Mouse (Mus musculus): ENCODE data around the gene Smco4. TPM values are rescaled to one million over a fixed set of nuclear protein-coding genes. Genes with fewer than 3 reads are reported as not detected.

Smco4 gene
- total RNA-seq, 2 experiments from 2014 or later, result 9.4 to 11.3 TPM

- DNase-seq, result no peak
These were observed 13.6 kb downstream of the Smco4 start for GRCm38 (mm10) chr9:15506863-15507262.

DNA sequence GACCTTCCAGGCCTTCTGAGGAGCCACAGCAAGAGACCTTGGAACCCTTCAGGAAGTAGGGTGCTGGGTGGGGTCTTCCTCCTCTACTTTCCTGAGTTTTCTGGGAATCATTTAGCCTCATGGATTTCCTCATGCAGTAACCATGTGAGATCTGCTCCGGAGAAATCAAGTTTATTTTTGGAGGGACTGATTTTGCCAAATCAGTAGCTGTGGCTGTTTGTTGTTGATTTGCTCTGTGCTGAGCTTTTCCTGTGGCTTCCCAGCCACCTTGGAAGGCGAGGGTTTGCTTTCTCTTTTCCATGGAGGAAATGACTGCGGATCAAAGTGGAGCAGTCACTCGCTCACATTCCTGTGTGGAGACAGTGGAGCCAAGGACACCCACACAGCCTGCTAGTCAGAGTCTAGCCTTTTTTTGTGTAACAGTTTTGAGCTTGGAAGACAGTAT, 14.2 kb downstream of the Smco4 start:
- DNase-seq, result no peak

- DNase-seq, result no peak
These were observed 16.1 kb downstream of the Smco4 start for GRCm38 (mm10) chr9:15509363-15509762.

DNA sequence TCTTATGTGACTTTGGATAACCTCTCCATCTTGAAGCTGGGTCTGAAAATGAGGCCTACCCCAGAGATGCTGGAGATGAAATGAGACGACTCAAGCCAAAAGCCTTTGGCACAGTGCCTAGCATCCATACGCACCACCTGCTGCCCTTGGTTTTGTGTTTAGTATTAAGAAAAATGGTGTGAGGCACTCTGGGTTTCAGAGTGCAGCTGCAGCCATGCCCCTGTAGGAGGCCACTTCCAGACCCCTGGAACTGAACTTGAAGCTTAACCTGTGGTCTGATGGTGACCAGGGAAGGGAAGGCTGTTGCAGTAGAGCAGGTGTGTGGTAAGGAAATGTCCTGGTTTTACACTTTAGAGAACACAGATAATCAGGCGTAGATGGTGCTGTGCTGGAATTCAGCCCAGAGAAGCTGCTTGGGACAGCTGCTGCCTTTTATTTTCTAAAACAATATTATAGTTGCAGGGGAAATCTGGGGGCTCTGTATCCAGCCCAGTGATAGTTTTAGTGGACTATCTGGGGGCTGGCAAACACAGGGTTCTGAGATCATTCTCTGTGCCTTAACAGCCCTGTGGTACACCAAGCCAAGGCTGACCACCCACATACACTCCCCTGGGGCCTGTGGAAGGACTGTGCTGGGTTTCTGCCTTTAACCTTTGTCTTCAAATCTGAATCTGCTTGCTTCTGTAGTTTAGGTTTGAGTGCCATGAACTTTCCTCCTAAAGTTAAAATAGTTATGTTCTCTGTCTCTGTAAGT, 17.5 kb downstream of the Smco4 start:
- no peak for DNase-seq

DNA sequence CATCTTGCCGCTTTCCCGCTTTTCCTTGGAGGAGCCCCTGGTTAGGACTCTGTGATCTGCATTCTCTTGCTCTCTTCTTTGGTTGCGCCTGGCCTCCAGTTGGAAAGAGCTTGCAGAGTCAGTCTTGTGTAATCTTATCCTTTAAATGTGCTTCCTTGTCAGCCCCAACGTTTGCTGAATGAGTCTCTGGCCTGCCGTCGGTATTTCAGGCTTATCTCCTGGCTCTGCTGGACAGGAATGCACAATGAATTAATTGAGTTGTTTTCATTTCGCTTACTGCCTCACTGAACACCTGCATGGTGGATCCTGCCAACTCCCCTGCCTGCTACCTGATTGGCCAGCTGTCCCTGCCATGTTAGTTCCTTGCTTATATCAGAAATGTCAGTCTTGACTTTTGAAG, 19.7 kb downstream of the Smco4 start:
- DNase-seq, result no peak

DNA sequence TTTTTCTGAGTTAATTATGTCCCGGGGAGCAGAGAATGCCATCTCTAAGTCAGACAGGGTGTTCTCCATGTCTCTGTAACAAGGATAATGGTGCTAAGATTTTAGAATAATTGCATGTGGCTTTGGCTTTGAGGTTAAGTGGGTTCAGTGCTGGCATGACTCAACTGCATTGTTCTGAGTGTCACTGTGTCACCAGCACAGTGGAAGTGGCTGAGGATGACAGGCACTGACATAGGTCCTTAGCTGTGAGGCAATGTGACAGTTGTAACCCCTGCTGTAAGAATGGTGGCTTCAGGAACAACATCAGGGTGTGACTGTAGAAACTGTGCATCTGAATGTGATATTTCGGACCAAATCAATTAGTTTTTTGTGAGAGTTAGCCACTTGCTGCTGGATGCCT, 22.8 kb downstream of the Smco4 start:
- DNase-seq, result no peak

DNA sequence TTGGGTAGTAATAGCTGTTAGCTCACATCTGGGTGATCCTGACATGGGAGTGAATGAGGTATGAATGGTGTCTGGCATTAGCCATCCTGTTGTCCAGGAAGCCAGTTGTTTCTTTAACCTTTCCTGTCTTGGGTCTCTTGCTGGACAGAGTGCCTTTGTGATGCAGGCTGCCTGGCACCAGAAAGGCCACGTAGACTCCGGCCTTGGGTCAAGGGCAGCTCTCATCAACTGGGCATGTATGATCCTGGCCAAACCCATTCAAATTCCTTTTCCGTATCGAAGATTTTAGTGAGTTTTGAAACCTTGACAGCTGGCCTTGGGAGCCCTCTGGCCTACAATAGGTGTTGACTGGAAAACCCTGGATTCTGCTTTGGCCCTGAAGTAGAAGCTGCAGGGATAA, 24.7 kb downstream of the Smco4 start:
- DNase-seq, result no peak

- no peak for DNase-seq
These were observed 29.1 kb downstream of the Smco4 start for GRCm38 (mm10) chr9:15522348-15522747.

DNA sequence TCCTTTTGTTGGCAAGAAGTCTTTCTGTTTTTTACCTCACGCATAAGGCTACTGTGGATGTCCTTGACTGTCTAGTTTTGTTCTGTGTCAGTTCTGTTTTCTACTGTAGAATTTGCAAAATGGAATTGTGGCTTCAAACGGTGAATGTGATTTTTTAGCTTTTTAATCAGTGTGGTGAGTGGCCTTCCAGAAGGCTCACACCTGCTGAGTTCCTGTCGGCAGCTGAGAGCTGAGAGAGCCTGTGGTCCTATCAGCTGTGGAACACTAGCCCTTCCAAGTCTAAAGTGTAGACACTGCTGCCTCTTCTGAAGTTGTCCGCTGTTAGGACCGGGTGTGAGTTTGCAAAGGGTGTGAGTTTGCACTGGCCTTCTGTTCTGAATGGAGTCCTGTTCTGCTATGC, 29.7 kb downstream of the Smco4 start:
- DNase-seq, result no peak

DNA sequence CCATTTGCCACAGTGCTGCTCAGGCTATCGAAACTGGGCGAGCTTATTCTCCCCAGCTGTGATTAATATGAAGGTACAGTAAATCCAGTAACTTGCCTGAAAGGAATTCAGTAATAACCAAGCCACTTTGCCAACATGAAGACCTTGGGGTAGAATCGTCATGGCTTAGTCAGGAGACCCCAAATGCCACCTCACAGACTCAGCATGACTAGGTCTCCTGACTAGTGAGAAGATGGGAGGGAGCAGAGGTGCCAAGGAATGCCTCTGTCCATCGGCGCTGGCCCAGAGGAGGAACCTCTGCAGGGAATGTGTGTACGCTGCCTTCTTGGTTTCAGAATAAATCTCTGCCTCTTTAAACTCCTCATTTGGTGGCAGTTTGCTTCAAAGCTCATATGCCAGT, 30.4 kb downstream of the Smco4 start:
- DNase-seq, result no peak

- DNase-seq, result no peak
These were observed 32.0 kb downstream of the Smco4 start for GRCm38 (mm10) chr9:15525246-15525645.

DNA sequence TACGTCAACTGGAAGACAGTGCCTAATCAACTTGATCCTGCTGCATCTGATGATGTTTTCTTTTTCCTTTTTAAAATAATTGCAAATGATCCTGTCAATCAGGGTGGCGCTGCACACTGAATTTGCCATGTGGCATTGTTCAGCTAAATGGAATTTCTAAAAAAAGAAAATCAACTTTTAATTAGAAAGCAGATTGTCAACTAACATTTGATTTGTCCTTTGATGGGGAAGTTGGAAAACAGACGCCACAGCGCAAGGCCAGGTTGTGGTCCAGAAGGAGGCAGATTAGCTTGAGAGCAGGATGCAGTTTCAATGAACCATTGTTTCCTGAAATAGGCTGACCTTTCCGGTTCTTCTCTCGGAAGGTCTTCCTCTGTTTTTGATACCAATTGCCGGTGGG, 33.3 kb downstream of the Smco4 start:
- no peak for DNase-seq

DNA sequence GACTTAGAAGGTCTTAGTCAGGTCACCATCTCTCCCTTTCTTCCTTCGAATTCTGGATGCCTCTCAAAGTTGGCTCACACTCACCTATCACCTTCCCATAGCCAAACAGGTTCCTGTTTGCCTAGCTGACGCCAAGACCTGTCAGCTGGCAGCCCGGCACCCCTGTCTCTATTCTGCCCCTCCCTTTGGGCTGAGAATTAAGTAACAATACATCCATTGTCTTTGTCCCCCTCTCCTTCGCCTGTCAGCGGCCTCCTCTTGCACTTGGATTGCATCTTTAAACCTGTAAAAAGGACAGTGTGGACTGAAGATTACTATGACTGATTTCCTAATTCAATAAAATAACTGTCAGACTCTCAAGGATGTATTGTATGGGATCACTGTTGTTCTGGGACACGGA, 34.6 kb downstream of the Smco4 start:
- no peak for DNase-seq

GRCm38 (mm10) chr9:15528368-15528767, 35.1 kb downstream of the Smco4 start:
- no peak for DNase-seq

GRCm38 (mm10) chr9:15529275-15529964, 36.2 kb downstream of the Smco4 start:
- no peak for DNase-seq

DNA sequence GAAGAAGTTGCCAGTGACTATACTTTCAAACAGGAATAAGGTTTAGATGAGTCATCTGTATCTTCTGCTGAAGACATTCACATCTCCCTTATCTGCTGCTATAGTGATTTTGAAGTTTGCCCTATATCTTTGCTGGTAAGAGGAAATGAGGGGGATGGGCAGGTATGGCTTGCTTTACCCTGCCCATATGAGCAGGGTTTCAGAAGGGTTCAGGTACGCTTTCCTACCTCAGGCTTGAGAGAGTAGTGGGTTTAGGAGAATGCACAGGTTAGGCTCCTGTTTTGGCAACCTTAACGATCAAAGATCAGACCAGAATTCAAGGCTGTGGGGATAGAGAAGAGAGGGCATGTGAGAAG, 36.7 kb downstream of the Smco4 start:
- DNase-seq, result no peak

DNA sequence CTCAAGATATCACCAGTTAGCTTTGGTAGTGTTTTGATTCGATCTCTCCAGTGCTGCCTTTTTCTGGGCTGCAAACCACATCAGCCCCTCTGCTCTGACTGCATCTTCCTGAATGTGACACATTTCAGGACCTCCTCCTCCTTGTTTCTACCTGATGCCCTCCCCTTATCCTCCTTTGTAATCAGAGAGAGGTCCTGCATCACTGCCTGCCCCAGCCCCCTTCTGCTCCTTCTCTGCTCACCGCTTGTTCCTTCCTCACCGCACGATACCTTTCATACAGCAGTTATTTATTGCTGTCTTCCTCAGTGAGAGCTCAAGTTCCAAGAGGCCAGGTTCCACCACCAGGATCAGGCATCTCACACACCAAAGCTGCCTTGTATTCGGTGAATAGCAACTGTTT, 38.0 kb downstream of the Smco4 start:
- DNase-seq, result no peak

DNA sequence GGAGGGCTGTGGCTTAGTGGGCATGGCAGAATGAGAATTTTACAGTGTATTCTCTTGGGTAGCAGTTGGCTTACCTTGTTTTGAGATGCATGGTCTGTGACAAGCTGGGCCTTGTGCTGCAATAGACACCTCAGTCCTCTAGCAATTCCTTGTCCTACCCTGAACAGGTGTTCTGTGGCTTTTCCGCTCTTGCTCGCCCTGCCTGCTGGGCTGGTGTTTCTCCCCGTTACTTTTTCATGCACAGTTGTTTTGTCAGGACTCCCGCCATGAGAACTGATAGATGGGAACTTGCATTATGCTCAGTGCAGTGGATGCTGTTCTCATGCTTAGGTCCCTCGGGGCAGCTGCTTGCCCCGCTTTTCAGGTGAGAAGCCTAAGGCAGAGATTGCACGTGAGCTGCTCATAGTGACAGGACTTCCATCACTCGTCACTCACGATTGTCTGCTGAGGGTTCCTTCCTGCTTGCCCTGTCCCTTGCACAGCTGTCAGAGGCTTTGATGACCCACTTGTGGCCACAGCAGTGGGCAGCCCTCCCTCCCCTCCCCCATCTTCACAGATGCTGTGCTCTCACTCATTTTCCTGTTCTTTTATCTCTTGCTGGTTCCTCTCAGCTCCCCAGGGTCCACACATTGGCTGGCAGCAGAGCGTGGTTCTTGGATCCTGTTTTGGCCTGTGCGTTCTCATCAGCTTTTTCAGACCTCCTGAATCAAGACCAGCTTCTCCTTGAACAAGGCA, 40.3 kb downstream of the Smco4 start:
- no peak for DNase-seq

- DNase-seq, result no peak
These were observed 40.9 kb downstream of the Smco4 start for GRCm38 (mm10) chr9:15534110-15534509.

DNA sequence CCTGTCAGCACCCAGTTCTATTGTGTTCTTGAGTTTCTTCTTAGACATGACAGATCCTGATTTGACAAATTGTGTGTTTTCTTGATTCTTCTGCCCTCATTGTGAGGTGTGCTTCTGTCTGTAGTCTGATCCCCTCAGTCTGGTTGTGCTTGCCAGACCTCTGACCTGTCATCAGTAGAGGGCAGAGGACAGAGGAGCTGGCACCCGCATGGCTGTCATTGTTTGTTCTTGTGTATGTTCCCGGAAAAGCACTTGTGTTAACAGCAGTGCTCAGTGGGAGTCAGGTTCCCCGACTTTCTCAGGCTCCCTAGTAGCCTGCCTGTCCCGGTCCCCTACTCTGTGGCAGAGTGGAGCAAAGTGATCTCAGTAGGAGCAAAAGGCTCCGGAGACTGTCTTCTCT, 42.2 kb downstream of the Smco4 start:
- DNase-seq, result no peak

DNA sequence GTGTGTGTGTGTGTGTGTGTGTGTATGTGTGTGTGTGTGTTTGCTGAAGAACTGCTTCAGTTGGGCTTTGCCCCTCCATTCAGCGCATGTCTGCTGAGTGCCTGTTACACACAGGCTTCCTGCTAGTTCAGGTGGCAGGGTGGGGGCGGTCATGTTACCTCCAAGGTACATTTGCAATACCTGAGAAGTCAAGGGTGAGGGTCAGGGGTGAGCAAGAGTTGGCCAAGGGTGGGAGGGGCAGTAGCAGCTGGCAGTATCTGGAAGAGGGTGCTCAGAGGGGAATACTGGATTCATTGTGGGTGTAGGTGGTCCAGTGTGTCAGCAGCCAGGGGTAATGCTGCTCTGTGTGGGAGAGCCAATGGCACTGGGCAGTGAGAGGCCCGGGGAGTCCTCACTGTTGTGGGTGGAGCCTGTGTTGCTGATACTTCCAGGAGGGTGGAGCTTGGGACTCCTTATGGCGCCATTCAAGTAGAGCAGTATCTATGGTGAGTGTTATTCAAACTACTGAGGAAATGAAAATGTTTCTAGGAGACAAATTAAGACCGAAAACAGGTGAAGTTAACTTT, 43.7 kb downstream of the Smco4 start:
- no peak for DNase-seq

DNA sequence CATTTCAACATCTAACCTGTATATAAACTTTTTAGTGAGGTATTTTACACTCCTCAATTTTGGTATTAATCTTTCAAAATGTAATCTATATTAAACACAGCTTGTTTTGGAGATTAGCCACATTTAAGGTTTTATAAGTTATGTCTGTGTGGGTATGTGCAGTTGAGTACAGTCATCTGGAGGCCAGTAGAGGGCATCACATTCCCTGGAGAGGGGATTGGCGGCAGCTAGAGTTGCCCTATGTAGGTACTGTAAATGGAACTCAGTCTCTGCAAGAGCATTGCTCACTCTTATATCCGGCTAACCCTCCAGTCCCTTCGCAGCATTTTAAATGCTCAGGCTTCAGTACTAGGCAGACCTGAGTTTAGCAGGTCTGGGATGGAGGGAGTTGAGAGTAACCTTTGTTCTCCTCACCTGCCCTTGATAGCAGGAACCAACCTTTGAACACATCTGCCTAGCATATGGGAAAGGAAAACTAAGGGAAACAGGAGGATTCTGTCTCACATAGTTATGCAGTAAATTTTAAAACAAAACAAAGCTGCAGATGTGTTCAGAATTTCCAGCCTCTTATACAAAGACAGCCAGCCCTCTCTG, 44.3 kb downstream of the Smco4 start:
- no peak for DNase-seq

Data from gastrocnemius, postnatal 25 days (tissue).